Mouse (Mus musculus): ENCODE results near the gene Aqp7.

- TF ChIP-seq POLR2A (IDR thresholded peaks at IDR 0.05; ENCODE audit: control insufficient read depth, extremely low read depth, insufficient read depth, low read length, poor library complexity), result no peak
- TF ChIP-seq CTCF (IDR thresholded peaks at IDR 0.05; ENCODE audit: borderline replicate concordance, control insufficient read depth, extremely low read depth, insufficient read depth, low read length, poor library complexity), result no peak
These were observed 3.8 kb upstream of the Aqp7 start for GRCm38 (mm10) chr4:41051781-41052180.

Measured in thymus, adult 2 months (tissue).